Comparison of ENCODE assay signal across 19 mouse cellular contexts in genomic region chr13:23138880-23139279, GRCm38 (mm10). TPM values are rescaled to one million over a fixed set of nuclear protein-coding genes. Genes with fewer than 3 reads are reported as not detected.
DNase-seq lines count a peak whose midpoint lies in the region.
"Had no signal": no experiment of that assay in that cellular context is flagged by ENCODE, and none has a peak within 500 bp of the region (broad histone marks: within the 10 kb centered on the region; RNA-seq: fewer than 3 reads in every experiment).

No protein-coding gene starts in this region.

- peak; percentile 22 to 27 for DNase-seq in cerebellum, postnatal 14 days
- DNase-seq in cerebellum, adult 18-20 months: no peak
- DNase-seq in layer of hippocampus, adult 18-20 months (ENCODE audit: low spot score in 2 of 2): peak; percentile 5 to 28
- DNase-seq in layer of hippocampus, adult 11-12 months (ENCODE audit: low spot score): no peak
- DNase-seq in layer of hippocampus, adult 8-10 months (ENCODE audit: low spot score in 2 of 2): peak; percentile 5 to 12
- DNase-seq in ovary, postnatal 14 days (ENCODE audit: low spot score): no peak
- no peak for DNase-seq in frontal cortex, postnatal 14 days (ENCODE audit: low spot score in 2 of 2)
- DNase-seq: adrenal gland, postnatal 10 days; embryo, embryonic 11 days; gastrocnemius, postnatal 14 days; heart, adult 11 months; heart, postnatal 14 days; kidney, adult 11 months; kidney, postnatal 4 days; left cerebral cortex, postnatal 4 days; lung, postnatal 4 days; thymus, adult 2 months; thymus, postnatal 4 days had no signal

RNA-seq across cellular contexts. Expression of gene Vmn1r218, which starts 5.9 kb away (rescaled TPM):
- total RNA-seq in layer of hippocampus, adult 18-20 months (2021): not detected
- under 1 TPM in 1 of 4 experiments, not detected in 3; 0.04 TPM for total RNA-seq in layer of hippocampus, adult 8-10 months (2022)
- total RNA-seq: adrenal gland, postnatal 10 days; gastrocnemius, postnatal 14 days; heart, postnatal 14 days; left cerebral cortex, adult 8-10 months; left cerebral cortex, postnatal 4 days had no signal

RNA-seq across cellular contexts. Expression of gene Vmn1r219, which starts 20.2 kb away (rescaled TPM):
- total RNA-seq in layer of hippocampus, adult 18-20 months (2021): not detected
- not detected for total RNA-seq in layer of hippocampus, adult 8-10 months (2022)
- total RNA-seq: adrenal gland, postnatal 10 days; gastrocnemius, postnatal 14 days; heart, postnatal 14 days; left cerebral cortex, adult 8-10 months; left cerebral cortex, postnatal 4 days had no signal

RNA-seq across cellular contexts. Expression of gene Vmn1r217, which starts 20.9 kb away (rescaled TPM):
- total RNA-seq in layer of hippocampus, adult 18-20 months (2021): not detected
- not detected for total RNA-seq in layer of hippocampus, adult 8-10 months (2022)
- total RNA-seq: adrenal gland, postnatal 10 days; gastrocnemius, postnatal 14 days; heart, postnatal 14 days; left cerebral cortex, adult 8-10 months; left cerebral cortex, postnatal 4 days had no signal

RNA-seq across cellular contexts. Expression of gene Vmn1r220, which starts 48.9 kb away (rescaled TPM):
- not detected for total RNA-seq in layer of hippocampus, adult 18-20 months (2021)
- total RNA-seq in layer of hippocampus, adult 8-10 months (2022): not detected
- total RNA-seq: adrenal gland, postnatal 10 days; gastrocnemius, postnatal 14 days; heart, postnatal 14 days; left cerebral cortex, adult 8-10 months; left cerebral cortex, postnatal 4 days had no signal

Comparison
In these comparisons a context has a peak if more than half of its experiments do, and no peak if none do; other contexts are left out.
1. DNase-seq: peak in cerebellum, postnatal 14 days (2 of 2), layer of hippocampus, adult 18-20 months (2 of 2) and layer of hippocampus, adult 8-10 months (2 of 2); none in cerebellum, adult 18-20 months (0 of 2), layer of hippocampus, adult 11-12 months (single experiment), ovary, postnatal 14 days (single experiment) and frontal cortex, postnatal 14 days (0 of 2).